Mouse (Mus musculus) lung, adult 2 months (tissue): Measurements from ENCODE around the gene Flot2.

Experiments
- CTCF ChIP-seq: fragments of 200-500 bp; IDR thresholded peaks from 2 replicates; pipeline ENCODE4 v1.5.1; 2011; ENCODE audit warnings: mild to moderate bottlenecking, low read length, control low read depth; ENCODE audit not compliant: insufficient read depth
- POLR2A ChIP-seq: fragments of 200-500 bp; IDR thresholded peaks from 2 replicates; pipeline ENCODE4 v1.6.1; 2011; ENCODE audit warnings: low read depth, mild to moderate bottlenecking, control low read depth, low read length, borderline replicate concordance; ENCODE audit errors: extremely low read depth

GRCm38 (mm10) chr11:78032809-78033195 is 4.9 kb upstream of the Flot2 start:
- TF ChIP-seq CTCF: no peak
- no peak for TF ChIP-seq POLR2A
